Mouse (Mus musculus) heart, adult 9 months (tissue): Measurements from ENCODE around the gene Tmem200c.

ENCODE experiments used
- DNase-seq, 2 experiments: peaks; one replicate each; pipeline ENCODE4 v3.0.0; 2022; ENCODE audit warnings: low spot score in 2 of 2

Tmem200c gene

GRCm38 (mm10) chr17:68826323-68826722 lies at the start of gene Tmem200c:
TSS of gene Tmem200c (plus strand) at chr17:68826623.
- DNase-seq, result no peak

DNA sequence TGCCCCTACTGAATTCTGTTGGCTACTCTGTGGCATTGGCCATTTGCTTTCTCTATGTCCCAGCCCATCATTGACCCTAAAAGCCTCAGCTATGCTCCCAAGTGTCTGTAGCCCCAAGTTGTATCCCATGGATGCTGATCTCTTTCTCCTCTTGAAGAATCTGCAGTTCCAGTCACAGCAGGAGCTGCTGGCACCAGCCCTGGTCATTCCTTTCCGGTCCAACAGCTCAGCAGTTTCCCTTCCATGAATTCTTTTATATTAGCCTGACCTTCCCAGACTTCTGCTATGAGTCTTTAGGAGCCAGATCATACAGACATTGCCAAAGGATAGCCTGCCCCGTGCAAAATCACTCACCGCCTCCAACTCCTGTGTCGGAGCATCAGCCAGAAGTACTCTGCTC lies 32.7 kb upstream of the Tmem200c start:
- no peak for DNase-seq

GRCm38 (mm10) chr17:68836655-68837012 lies 10.2 kb downstream of the Tmem200c start:
- no peak for DNase-seq

DNA sequence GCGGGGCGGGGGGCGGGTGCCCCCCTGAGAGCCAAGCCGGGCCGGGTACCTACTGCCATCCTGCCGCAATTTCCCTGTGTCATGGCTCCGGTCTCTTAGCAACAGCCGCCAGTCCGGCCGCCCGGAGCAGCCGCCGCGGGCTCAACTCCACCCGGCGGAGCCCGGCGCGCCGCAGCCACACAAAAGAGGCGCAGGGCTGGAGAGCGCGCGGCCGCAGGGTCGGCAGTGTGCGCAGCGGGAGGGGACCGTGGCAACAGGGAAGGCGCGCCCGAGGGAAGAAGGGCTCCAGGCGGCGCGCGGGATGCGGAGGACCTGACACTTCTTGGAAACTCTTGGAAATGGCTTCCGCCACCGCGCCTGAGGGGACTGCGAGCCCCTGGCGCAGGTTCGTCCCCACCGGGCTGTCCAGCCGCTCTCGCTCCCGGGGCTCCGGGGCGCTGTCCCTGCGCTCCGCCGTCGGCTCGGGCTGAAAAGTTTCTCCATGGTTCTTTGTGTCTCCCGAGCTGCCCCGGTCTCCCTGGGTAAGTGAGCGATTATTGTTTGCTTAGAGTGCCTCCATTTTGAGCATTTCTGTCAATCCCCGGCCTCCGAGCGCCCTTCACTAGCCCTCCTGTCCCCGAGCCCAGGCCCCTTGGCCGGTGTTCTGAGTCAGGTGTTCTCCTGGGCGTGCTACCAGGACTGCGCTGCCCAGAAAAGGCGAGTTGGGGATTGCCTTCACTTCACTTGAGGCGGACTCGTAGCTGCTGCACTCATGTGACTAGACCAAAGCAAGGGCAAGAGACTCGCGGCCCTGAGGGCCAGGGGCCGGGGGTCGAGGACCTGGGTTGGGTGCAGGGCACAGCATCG lies 10.8 kb downstream of the Tmem200c start:
- peak; percentile 5 to 12 for DNase-seq

- no peak for DNase-seq
Observed at GRCm38 (mm10) chr17:68837859-68838194, 11.4 kb downstream of the Tmem200c start.

- DNase-seq, result no peak
Observed at GRCm38 (mm10) chr17:68839888-68840571, 13.6 kb downstream of the Tmem200c start.

DNA sequence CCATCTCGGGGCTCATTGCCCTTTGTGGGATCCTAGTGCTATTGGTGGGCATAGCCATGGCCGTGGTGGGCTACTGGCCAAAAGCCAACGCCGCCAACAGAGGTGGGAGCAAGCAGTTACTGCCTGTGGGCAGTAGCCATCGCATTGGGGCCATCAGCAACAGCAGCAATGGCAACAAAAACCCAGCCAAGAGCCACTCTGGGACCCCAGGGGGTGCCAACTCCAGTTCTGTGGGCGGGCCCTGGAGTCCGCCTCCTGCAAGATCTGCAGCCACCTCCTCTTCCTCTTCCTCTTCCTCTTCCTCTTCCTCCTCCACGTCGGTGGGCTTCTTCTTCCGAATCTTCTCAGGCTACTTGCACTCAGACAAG lies 14.1 kb downstream of the Tmem200c start:
- no peak for DNase-seq

- DNase-seq, result peak; percentile 2 to 6
Observed at GRCm38 (mm10) chr17:68841097-68841891, 14.9 kb downstream of the Tmem200c start.

GRCm38 (mm10) chr17:68841892-68842252 lies 15.4 kb downstream of the Tmem200c start:
- no peak for DNase-seq

GRCm38 (mm10) chr17:68845931-68846330 lies 19.5 kb downstream of the Tmem200c start:
- DNase-seq, result no peak

GRCm38 (mm10) chr17:68848739-68849138 lies 22.3 kb downstream of the Tmem200c start:
- DNase-seq, result no peak

DNA sequence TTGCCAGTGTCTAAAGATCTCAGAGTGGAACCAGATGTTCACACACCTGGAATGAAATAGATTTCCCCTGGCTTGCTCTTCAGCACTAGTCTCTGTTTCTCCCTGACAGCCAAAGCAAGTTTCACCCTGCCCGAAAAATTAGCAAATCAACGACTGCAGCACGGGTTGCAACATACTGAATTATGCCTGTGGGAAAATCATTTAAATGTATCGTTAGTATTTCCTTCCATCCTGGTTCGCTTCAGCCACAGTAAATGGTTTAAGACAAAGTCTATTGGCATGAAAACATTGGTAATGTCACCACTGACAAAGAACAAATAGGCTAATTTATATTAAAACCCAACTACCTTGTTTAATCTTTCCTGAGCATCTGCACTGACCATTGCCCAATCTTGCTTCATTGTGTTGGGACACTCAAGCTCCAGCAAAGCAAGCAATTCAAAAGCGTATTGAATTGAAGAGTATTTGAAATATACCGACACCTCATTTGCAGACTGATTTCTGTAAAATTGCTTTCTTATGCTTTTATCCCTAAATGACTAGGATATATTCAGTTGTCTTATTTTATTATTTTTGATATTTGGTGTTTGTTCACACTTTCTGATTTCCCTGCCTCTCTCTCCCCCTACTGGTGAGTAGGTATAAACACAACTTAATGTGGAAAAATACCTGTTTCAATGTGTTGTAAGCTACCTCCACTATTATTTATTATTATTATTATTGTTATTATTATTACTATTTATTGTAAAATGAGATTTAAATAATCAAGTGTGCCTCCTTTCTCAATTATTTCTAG lies 25.9 kb downstream of the Tmem200c start:
- DNase-seq, result no peak

- no peak for DNase-seq
Observed at GRCm38 (mm10) chr17:68864175-68864574, 37.8 kb downstream of the Tmem200c start.

- no peak for DNase-seq
Observed at GRCm38 (mm10) chr17:68868439-68868838, 42.0 kb downstream of the Tmem200c start.

DNA sequence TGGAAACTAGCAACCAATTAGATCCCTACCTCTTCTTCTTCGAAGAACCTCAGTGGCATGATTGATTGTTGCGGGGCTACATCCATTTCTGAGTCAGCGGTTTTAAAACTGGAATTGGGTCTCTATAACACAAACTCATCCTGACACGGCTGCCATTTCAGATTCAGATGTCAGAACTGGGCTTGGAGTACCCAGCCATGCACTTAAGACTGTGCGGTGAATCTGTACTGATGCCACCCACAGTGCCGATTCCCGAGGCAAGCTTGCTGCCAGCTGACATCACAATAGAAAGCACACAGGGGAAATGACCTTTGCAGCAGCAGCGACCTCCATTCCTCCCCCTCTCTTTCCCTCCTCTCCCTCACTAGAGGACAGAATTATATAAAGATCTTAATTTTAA lies 47.6 kb downstream of the Tmem200c start:
- no peak for DNase-seq

GRCm38 (mm10) chr17:68875251-68875650 lies 48.8 kb downstream of the Tmem200c start:
- no peak for DNase-seq

- DNase-seq, result no peak
Observed at GRCm38 (mm10) chr17:68875917-68876495, 49.6 kb downstream of the Tmem200c start.

GRCm38 (mm10) chr17:68881725-68882524 lies 55.5 kb downstream of the Tmem200c start:
- no peak for DNase-seq

- DNase-seq, result no peak
Observed at GRCm38 (mm10) chr17:68883474-68884083, 57.2 kb downstream of the Tmem200c start.

DNA sequence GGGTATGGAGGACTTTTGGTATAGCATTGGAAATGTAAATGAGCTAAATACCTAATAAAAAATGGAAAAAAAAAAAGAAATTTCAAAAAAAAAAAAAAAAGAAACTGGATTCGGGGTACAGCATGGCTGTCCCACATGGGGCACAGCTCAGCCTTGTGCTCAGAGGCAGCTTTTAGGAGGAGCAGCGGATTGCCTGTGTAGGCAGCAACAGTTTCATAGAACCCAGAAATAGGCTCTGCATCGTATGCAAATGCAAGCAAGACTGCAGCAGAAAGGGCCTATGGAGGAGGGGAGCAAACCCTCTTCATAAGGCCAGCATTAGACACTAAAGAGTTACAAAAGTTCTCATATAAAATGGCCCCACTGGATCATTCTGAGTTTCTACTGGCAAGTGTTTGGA lies 64.2 kb downstream of the Tmem200c start:
- no peak for DNase-seq
